Mouse (Mus musculus): Measurements from ENCODE around the gene Foxc2.

Gene Foxc2

GRCm38 (mm10) chr8:121115948-121116347 lies at the start of gene Foxc2:
Gene Foxc2 (plus strand): TSS chr8:121116171.
- DNase-seq (ENCODE audit: low read depth, low spot score): no peak

GRCm38 (mm10) chr8:121071454-121071853 lies 44.5 kb upstream of the Foxc2 start:
- DNase-seq (ENCODE audit: low read depth, low spot score): no peak

DNA sequence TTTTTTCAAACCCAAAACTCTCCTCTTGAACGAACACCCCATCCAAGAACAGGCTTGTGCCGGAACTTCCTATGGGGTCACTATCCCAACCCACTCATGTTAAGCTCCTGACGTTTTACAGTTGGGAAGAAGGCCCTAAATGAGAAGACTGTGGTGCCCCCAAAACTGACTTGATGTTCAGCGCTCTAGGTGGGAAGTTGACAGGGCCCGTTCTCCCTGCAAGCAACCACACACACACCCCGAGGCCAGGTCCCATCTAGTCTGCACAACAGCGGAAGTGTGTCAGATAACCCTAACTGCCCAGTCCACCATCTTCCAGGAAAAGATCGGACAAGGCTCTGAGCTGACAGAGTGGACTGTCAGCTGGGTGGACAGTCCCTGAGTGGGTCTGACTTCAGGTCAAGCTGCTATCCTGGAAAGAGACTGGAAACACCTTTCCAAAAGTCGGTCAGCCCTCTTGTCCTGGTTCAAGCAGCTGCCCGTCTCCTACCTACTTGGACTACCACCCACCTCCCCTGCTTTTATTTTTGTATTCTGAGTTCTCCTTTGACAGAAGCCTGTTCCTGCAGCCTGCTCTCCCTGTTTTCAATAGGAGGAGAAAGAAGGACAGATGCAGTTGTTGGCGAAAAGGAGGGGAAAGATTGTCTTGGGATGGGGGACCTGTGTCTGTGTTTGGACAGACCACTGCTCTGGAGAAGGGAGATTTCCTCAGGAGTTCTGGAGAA lies 43.4 kb upstream of the Foxc2 start:
- no peak for DNase-seq (ENCODE audit: low read depth, low spot score)

- no peak for DNase-seq (ENCODE audit: low read depth, low spot score)
Observed at GRCm38 (mm10) chr8:121073174-121074107, 42.5 kb upstream of the Foxc2 start.

DNA sequence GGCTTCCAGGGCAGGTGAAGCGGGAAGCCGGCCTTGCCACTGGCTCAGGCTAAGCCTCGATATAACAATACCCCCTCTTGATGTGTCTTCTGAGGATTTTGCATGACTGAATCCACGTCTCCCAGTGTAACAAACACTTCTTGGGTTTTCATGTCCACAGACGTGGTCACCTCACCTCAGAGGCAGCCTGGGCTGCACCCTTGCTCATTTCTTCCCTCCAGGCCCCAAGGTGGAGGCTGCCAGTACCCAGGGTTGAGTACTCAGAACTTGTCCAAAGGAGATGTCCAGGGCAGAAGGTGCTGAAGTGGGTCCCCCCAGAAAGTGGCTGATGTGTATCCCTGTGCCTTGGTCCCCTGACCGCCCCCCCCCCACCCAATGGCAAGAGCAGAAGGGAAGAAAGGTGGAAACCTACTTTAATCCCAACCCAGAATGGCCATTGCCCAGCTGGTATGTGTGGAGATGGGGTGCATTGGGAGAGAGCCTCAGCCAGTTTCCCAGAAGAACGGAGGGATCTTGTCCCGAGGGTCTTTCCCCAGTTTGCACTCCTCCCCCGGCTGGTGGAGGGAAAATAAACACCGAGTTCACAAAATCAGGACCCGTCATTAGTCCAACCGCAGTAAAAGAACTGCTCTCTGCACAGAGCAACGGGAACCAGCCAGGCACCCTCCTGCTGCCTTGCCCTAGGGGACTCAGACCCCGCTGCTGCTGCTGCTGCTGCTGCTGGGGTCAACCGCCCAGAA lies 41.7 kb upstream of the Foxc2 start:
- DNase-seq (ENCODE audit: low read depth, low spot score): no peak

DNA sequence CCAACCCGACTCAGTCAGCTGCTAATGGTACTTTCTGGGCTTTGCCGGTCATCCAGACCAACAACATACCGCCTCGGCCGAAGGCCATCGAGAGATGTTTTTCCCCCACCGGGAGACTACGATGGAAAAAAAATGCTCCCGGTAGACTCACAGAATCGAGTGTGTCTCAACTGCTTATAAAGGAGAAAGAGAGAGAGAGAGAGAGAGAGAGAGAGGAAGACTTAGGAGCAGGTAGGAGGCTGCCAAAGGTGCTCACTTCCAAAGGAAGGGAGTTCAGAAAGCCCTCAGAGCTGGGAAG lies 41.2 kb upstream of the Foxc2 start:
- no peak for DNase-seq (ENCODE audit: low read depth, low spot score)

DNA sequence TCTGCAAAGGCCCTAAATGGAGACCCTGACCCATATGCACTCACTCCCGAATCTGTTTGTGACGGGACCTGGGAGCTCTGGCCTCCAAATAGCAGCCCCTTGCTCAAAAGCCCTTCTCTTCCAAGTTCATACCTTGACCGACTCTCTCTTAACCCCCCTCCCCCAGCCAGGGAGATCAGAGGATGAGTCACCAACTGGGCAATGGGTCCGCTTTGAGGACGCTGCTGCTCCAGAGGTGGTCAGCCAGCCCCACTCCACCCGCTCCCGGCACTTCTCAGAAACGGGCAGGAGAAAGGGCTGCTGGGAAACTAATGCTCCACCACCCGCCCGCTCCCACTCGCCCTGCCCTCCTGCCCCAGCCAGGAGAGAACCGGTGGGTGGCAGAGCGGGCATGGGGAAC lies 40.0 kb upstream of the Foxc2 start:
- DNase-seq (ENCODE audit: low read depth, low spot score): no peak

- no peak for DNase-seq (ENCODE audit: low read depth, low spot score)
Observed at GRCm38 (mm10) chr8:121076555-121076954, 39.4 kb upstream of the Foxc2 start.

GRCm38 (mm10) chr8:121078721-121079120 lies 37.2 kb upstream of the Foxc2 start:
- DNase-seq (ENCODE audit: low read depth, low spot score): no peak

DNA sequence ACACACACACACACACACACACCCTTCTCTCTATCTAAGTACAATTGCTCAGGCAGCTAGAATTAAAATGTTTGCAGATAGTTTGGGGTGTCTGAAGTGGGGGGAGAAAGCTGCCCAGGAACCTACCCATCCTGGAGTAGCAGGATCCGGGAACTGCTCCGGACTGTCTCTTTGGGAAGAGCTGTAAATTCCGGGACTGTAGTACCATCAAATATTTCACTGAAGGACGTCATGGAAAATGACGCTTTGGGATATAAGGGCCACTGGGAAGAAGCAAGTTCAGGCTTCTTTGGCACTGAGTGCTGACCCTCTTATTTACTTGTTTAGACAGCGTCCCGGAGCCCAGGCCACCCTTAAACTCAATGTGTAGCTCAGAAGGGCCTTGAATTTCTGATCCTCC lies 36.8 kb upstream of the Foxc2 start:
- no peak for DNase-seq (ENCODE audit: low read depth, low spot score)

DNA sequence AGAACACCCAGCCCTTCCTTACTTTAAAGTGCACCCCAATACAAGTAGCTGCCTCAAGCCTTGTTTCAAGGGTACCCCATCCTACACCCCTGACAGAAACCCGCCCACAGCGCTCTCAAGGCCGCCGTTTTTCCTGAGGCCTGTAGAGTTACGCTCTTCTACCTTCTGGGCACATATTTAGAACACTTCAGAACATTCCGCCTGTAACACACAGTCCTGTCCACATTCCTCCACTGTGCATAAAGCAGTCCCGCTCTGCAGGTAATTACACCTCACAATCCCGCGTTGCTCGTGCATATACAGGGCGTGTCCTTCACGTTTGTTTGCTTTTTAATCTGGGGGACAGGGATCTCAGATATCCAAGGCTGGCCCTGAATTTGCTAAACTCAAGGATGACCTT lies 36.0 kb upstream of the Foxc2 start:
- DNase-seq (ENCODE audit: low read depth, low spot score): no peak

DNA sequence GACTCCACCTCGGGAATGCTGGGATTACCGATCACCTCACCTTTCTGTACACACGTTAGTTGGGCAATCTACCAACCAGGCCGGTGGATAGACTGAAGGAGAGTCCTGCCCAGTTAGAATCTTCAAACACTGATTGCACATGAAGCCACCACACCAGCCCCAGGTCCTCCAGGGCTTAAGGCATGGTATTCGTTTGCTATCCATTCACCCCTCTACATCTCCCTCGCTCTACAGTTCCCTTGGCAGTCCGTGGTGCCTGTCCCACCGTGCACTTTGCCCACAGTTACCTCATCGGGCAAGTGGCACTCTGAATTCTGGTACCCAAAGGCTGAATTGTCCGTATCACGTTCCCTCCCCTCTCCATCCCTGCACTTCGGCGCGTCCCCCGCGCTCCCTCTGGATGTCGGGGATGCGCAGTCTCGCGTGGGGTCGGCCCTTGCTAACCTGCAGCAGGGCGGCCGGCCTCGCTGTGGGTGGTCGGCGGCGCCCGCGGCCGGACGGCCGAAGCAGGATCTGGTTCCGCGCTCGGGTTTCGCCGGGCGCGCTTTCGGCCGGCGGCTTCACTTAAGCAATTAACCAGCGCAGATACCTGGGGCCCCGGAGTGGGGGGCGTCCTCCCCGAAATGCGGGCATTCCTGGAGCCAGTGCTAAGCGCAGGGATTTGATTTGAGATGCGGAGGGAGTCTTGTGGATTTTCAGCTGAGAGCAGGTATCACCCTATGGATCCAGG lies 35.4 kb upstream of the Foxc2 start:
- no peak for DNase-seq (ENCODE audit: low read depth, low spot score)

DNA sequence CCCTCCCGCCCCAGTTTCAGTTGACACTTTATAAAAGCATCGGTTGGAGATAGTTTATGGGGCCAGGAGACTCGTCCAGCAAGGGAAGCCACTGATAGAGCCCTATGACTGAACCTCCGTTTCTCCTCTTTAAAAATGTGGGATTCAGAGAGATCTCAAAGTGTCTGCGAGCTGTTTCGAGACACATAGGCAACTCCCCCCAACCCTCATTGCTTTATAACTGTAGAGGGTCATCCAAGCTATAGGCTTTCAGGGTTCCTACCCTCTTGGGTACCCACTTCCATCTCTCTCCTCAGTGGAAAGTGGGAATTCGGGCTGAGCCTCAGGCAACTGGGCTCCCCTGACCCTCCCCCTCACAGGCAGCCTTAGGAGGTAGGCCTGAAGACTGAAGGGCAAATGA lies 34.6 kb upstream of the Foxc2 start:
- no peak for DNase-seq (ENCODE audit: low read depth, low spot score)

DNA sequence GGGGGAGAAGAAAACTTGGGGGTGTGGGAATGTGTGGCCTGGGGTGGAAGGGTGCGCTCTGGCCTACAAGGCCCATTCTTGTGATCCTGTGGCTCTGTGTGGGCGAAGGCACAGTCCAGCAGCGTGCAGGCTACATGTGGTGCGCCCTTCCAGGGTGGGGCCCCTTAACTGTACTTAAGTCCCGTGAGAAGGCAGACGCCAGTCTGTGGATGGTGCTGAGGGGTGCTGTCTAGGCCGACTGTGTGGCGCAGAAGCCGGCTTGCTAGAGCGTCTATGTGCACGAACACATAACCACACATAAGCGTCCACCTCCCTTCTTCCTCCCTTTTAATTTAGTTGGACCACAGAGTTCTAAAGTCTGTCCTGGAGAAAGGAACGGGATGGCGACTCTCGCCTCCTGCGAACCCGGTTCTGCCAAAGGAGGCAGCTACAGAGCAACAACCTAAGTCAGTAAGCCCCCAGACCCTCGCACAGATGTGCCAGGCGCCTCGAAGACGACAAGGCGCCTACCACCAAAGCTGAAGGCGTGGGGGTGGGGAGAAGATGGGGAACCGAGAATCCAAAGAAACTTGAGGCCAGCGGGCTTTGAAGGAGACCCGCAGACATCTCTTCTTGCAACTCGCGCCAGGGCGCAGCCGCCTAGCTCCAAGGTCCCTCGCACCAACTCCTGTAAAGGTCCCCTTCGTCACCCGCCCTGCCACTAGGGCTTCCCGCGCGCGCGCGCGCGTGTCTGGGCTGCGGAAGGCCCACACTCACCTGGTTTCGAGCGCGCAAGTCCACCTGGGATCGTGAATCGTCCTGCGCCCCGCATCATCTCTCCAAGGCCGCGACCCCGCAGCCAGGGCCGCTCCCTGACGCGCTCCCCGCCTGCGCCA lies 33.5 kb upstream of the Foxc2 start:
- no peak for DNase-seq (ENCODE audit: low read depth, low spot score)

- no peak for DNase-seq (ENCODE audit: low read depth, low spot score)
Observed at GRCm38 (mm10) chr8:121083093-121083935, 32.7 kb upstream of the Foxc2 start.

DNA sequence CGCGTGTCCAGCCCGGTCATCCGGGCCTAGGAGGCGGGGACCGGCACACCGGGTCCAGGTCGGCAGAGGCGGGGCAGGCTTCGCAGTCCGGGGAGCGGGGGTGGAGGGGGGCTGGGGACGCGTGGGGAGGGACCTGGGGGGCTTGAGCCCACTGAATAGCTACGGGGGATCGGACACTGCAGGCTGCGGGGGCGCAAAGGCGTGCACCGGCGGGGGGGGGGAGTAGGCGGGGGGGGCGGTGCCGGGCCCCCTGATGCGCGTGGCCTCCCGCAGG lies 32.1 kb upstream of the Foxc2 start:
- DNase-seq (ENCODE audit: low read depth, low spot score): no peak

DNA sequence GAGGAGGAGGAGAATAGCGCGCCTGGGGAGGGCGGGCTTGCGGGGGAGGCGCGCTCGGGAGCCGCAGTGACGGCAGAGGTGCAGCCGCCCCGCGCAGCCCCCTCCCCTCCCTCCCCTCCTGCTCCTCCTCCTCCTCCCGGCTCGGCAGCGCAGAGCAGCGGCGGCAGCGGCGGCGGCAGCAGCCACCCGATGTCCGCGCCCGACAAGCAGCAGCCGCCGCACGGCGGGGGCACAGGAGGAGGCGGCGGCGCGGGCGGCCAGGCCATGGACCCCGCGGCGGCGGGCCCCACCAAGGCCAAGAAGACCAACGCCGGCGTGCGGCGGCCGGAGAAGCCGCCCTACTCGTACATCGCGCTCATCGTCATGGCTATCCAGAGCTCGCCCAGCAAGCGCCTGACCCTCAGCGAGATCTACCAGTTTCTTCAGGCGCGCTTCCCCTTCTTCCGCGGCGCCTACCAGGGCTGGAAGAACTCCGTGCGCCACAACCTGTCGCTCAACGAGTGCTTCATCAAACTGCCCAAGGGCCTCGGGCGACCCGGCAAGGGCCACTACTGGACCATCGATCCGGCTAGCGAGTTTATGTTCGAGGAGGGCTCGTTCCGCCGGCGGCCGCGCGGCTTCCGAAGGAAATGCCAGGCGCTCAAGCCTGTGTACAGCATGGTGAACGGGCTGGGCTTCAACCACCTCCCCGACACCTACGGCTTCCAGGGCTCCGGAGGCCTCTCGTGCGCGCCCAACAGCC lies 31.6 kb upstream of the Foxc2 start, which contains the start of gene Foxf1:
Gene Foxf1 (plus strand): TSS at position 177 of the 742 bp plus-strand sequence.
- DNase-seq (ENCODE audit: low read depth, low spot score): no peak

DNA sequence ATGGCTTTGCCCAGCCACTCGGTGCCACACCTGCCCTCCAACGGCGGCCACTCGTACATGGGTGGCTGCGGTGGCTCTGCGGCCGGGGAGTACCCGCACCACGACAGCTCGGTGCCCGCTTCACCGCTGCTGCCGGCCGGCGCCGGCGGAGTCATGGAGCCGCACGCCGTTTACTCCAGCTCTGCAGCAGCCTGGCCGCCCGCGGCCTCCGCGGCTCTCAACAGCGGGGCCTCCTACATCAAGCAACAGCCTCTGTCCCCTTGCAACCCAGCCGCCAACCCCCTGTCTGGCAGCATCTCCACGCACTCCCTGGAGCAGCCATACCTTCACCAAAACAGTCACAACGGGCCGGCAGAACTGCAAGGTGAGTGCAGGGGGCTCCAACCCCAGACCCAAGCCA lies 31.0 kb upstream of the Foxc2 start:
- DNase-seq (ENCODE audit: low read depth, low spot score): no peak

DNA sequence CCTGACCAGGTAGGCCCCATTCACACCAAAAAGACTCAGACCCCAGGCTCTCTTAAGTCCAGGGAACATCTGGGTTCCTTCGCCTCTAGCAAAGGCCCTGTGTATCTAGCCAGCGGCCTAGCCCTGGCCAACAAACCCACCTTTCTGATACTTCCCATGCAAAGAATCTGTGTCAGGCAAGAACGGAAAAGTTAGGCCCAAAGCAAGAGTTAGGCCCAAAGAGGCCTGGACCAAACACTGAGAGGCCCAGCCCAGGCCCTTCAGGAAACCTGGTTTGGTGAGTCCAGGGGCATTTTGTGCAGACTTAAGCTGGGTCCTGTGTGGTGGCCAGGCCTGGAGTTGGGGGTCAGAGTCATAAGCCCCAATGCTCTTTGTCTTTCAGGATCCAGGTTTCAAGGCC lies 30.4 kb upstream of the Foxc2 start:
- no peak for DNase-seq (ENCODE audit: low read depth, low spot score)
